8 mouse cellular contexts compared by ENCODE assay signal in genomic region chr17:5429772-5430133, GRCm38 (mm10). TPM values are rescaled to one million over a fixed set of nuclear protein-coding genes. Genes with fewer than 3 reads are reported as not detected.
DNase-seq lines count a peak whose midpoint lies in the region; ATAC-seq and TF ChIP-seq lines count a peak whose summit lies in the region.

No protein-coding gene starts in this region.

- no peaks in the 10 kb centered on the region for H3K4me1 ChIP-seq in lung, embryonic 14.5 days (ENCODE audit: insufficient read depth)
- no peaks in the 10 kb centered on the region for H3K4me1 ChIP-seq in forebrain, embryonic 10.5 days
- H3K4me1 ChIP-seq in intestine, embryonic 15.5 days (replicated peaks): no peaks in the 10 kb centered on the region
- H3K4me1 ChIP-seq in neural tube, embryonic 14.5 days (ENCODE audit: control insufficient read depth, insufficient read depth, low read length): no peaks in the 10 kb centered on the region

- H3K4me2 ChIP-seq in lung, embryonic 14.5 days: no peak overlapping the region
- no peak overlapping the region for H3K4me2 ChIP-seq in intestine, embryonic 15.5 days (replicated peaks)
- H3K4me2 ChIP-seq in neural tube, embryonic 14.5 days (ENCODE audit: low read depth, low read length): no peak overlapping the region

- 77% methylated on average over 9 of the region's 9 CpGs for WGBS in lung, embryonic 14.5 days
- 79% methylated on average over 9 of the region's 9 CpGs for WGBS in forebrain, embryonic 10.5 days
- WGBS in intestine, embryonic 15.5 days: 75% methylated on average over 9 of the region's 9 CpGs
- WGBS in neural tube, embryonic 14.5 days: 73% methylated on average over 9 of the region's 9 CpGs

- no peak overlapping the region for H3K9ac ChIP-seq in lung, embryonic 14.5 days
- H3K9ac ChIP-seq in intestine, embryonic 15.5 days: no peak overlapping the region
- no peak overlapping the region for H3K9ac ChIP-seq in neural tube, embryonic 14.5 days (replicated peaks; ENCODE audit: low read depth, low read length)

- no peak overlapping the region for H3K4me3 ChIP-seq in lung, embryonic 14.5 days (ENCODE audit: low read depth, low read length)
- no peak overlapping the region for H3K4me3 ChIP-seq in forebrain, embryonic 10.5 days
- no peak overlapping the region for H3K4me3 ChIP-seq in intestine, embryonic 15.5 days (replicated peaks)
- H3K4me3 ChIP-seq in neural tube, embryonic 14.5 days (ENCODE audit: low read depth, low read length): no peak overlapping the region

- peak; percentile 46; the same call in 1 of the 2 replicates for ATAC-seq in lung, embryonic 14.5 days (ENCODE audit: insufficient read depth)
- ATAC-seq in intestine, embryonic 15.5 days: peak; percentile 60
- peak; percentile 67 for ATAC-seq in neural tube, embryonic 14.5 days (ENCODE audit: low read depth)

- peaks cover 34% of the 10 kb centered on the region for H3K36me3 ChIP-seq in lung, embryonic 14.5 days (ENCODE audit: insufficient read depth)
- H3K36me3 ChIP-seq in forebrain, embryonic 10.5 days (replicated peaks): peaks cover 41% of the 10 kb centered on the region
- H3K36me3 ChIP-seq in intestine, embryonic 15.5 days: peaks cover 20% of the 10 kb centered on the region
- peaks cover 9% of the 10 kb centered on the region; the same call in 1 of the 2 replicates for H3K36me3 ChIP-seq in neural tube, embryonic 14.5 days (ENCODE audit: control insufficient read depth, insufficient read depth, low read length)

- H3K9me3 ChIP-seq in lung, embryonic 14.5 days (ENCODE audit: low read depth, low read length): no peaks in the 10 kb centered on the region
- H3K9me3 ChIP-seq in forebrain, embryonic 10.5 days: no peaks in the 10 kb centered on the region
- no peaks in the 10 kb centered on the region for H3K9me3 ChIP-seq in intestine, embryonic 15.5 days
- no peaks in the 10 kb centered on the region for H3K9me3 ChIP-seq in neural tube, embryonic 14.5 days (ENCODE audit: control insufficient read depth, low read length)

- H3K27me3 ChIP-seq in lung, embryonic 14.5 days (ENCODE audit: insufficient read depth, low read length): no peaks in the 10 kb centered on the region
- no peaks in the 10 kb centered on the region for H3K27me3 ChIP-seq in forebrain, embryonic 10.5 days (ENCODE audit: poor library complexity, severe bottlenecking)
- no peaks in the 10 kb centered on the region for H3K27me3 ChIP-seq in intestine, embryonic 15.5 days (replicated peaks)
- no peaks in the 10 kb centered on the region for H3K27me3 ChIP-seq in neural tube, embryonic 14.5 days (ENCODE audit: control insufficient read depth, insufficient read depth, low read length)

- no peak for TF ChIP-seq CTCF in lung, embryonic 14.5 days (IDR thresholded peaks at IDR 0.05; ENCODE audit: low read depth)

- no peak overlapping the region for H3K27ac ChIP-seq in lung, embryonic 14.5 days (ENCODE audit: low read depth)
- H3K27ac ChIP-seq in forebrain, embryonic 10.5 days: 0 out of 2 replicates have a peak overlapping the region, but pooled peaks have one; percentile 49
- H3K27ac ChIP-seq in intestine, embryonic 15.5 days: no peak overlapping the region
- peak overlapping the region; percentile 75; the same call in 1 of the 2 replicates for H3K27ac ChIP-seq in neural tube, embryonic 14.5 days (ENCODE audit: low read depth, low read length)

- no peak for DNase-seq in lung, embryonic 14.5 days
- DNase-seq in lung, adult 18-20 months: no peak
- DNase-seq in forebrain, embryonic 10.5 days (ENCODE audit: extremely low spot score, low spot score): no peak
- DNase-seq in adrenal gland, adult 8-10 months: no peak
- no peak for DNase-seq in thymus, postnatal 14 days
- no peak for DNase-seq in adipocyte (ENCODE audit: low spot score)

RNA-seq across cellular contexts. Expression of gene Tmem242, which starts 10.3 kb away (rescaled TPM):
- 127 and 130 TPM in 2 replicates for polyA plus RNA-seq in lung, embryonic 14.5 days (2014; fragmentation: Nextera tagmentation; extraction: Ambion mirVana)
- 125 and 129 TPM in 2 replicates for polyA plus RNA-seq in forebrain, embryonic 10.5 days (2016; fragmentation: Nextera tagmentation; extraction: Ambion mirVana)
- 114 and 124 TPM in 2 replicates for polyA plus RNA-seq in intestine, embryonic 15.5 days (2015; fragmentation: Nextera tagmentation; extraction: Ambion mirVana)
- 98.4 and 114 TPM in 2 replicates for polyA plus RNA-seq in neural tube, embryonic 14.5 days (2014; fragmentation: Nextera tagmentation; extraction: Ambion mirVana)
- 100 to 1,000 TPM; 118 to 126 (median 122) TPM for total RNA-seq in adrenal gland, adult 8-10 months (2022)

RNA-seq across cellular contexts. Expression of gene Ldhal6b, which starts 11.2 kb away (rescaled TPM):
- not detected in 2 replicates for polyA plus RNA-seq in lung, embryonic 14.5 days (2014; fragmentation: Nextera tagmentation; extraction: Ambion mirVana)
- not detected in 2 replicates for polyA plus RNA-seq in forebrain, embryonic 10.5 days (2016; fragmentation: Nextera tagmentation; extraction: Ambion mirVana)
- polyA plus RNA-seq in intestine, embryonic 15.5 days (2015; fragmentation: Nextera tagmentation; extraction: Ambion mirVana): not detected in 2 replicates
- polyA plus RNA-seq in neural tube, embryonic 14.5 days (2014; fragmentation: Nextera tagmentation; extraction: Ambion mirVana): 0.13 and 0.22 TPM in 2 replicates
- 1 to 10 TPM in 3 of 4 experiments, under 1 TPM in 1; 0.73 to 3.9 (median 1.8) TPM for total RNA-seq in adrenal gland, adult 8-10 months (2022)

Comparison
In these comparisons a context has a peak if more than half of its experiments do, and no peak if none do; other contexts are left out.
1. H3K27ac ChIP-seq: peak in forebrain, embryonic 10.5 days (single experiment) and neural tube, embryonic 14.5 days (single experiment); none in lung, embryonic 14.5 days (single experiment) and intestine, embryonic 15.5 days (single experiment).
2. Peak in every context shown above with its lines, with median percentiles within 50 percentile points of each other: ATAC-seq.